Mouse (Mus musculus) 416B (cell line): ENCODE measurements around the gene AI661453.
A peak's percentile ranks its signal among the peaks of the same experiment; 100 is the strongest.
"Not testable (repeated sequence)": the region's sequence is repeated elsewhere in the genome, so short reads cannot be mapped to it uniquely, and the experiment has no call there.

Source experiments
- DNase-seq: peaks from one replicate; pipeline ENCODE4 v3.0.0; 2011; ENCODE audit warnings: low read depth

The AI661453 gene

DNA sequence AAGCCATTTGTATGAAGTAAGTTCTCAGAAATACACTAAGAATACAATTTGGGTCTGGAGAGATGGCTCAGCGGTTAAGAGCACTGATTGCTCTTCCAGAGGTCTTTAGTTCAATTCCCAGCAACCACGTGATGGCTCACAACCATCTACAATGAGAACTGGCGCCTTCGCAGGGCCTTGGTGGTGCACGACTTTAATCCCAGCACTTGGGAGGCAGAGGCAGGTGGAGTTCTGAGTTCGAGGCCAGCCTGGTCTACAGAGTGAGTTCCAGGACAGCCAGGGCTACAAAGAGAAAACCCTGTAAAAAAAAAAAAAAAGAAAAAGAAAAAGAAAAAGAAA lies 66.3 kb downstream of the AI661453 start:
- DNase-seq, result not testable (repeated sequence)

- no peak for DNase-seq
Measured at GRCm38 (mm10) chr17:47503689-47504088, 67.3 kb downstream of the AI661453 start.

DNA sequence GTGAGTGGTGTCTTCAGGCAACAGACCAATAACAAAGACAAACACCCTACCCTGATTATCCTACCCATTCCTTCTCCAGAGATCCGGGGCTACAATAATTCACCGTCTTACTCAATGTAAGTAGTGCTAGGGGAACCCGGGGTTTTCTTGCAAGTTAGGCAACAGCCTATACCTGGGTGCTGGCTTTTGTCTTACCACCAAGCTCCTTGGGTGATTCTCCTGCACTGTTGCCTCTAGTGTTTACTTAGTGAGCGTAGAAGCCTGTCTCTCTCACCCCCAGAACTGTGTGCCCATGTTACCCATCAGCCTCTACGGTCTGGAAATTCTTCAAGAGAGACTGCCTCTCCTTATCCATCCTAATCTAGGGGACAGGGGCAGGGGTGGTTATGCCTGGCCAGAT lies 67.8 kb downstream of the AI661453 start:
- DNase-seq, result no peak

- DNase-seq, result peak; percentile 67
Measured at GRCm38 (mm10) chr17:47504941-47505346, 68.5 kb downstream of the AI661453 start, which contains the start of gene Ccnd3. Ccnd3 (plus strand) TSS chr17:47505051.

DNA sequence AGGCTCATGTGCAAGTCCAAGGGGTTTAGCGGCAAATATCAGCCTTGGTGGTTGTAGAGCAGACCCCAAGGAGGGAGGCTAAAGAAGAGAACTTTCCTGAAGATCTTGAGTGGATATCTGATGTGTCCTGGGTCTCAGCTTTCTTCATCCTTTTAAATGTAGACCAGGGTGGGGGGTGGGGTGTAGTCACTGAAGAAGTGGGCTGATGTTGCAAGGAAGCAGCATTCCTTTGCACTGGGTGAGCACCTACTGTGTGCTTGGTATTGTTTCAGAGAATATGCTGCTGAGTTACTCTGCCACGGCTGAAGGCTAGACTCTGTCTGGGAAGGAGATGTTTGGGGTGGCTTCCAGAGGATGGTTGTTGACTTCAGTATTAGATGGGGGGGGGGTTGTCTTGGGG lies 69.2 kb downstream of the AI661453 start:
- no peak for DNase-seq

DNA sequence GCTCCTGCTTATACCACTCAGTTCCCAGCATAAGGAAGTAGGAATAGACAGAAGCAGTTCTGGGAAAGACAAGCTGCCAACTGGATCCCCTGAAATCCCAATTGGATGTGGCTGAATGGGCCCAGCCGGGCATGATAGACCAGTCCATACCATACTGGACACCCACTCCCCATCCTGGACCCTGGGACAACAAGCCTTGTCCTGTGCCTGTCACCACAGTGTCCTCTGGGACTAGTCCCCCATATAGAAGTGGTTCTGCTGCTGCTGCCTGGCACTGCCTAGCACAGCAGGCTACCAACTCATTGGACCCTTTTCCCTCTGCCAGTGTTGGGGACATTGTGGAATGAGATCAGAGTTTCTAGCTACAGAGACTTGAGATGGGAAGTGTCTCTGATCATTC lies 69.6 kb downstream of the AI661453 start:
- no peak for DNase-seq

GRCm38 (mm10) chr17:47506697-47507096 lies 70.3 kb downstream of the AI661453 start:
- no peak for DNase-seq

GRCm38 (mm10) chr17:47507523-47507922 lies 71.1 kb downstream of the AI661453 start:
- DNase-seq, result no peak

GRCm38 (mm10) chr17:47508012-47508608 lies 71.7 kb downstream of the AI661453 start:
- peak; percentile 99 for DNase-seq

DNA sequence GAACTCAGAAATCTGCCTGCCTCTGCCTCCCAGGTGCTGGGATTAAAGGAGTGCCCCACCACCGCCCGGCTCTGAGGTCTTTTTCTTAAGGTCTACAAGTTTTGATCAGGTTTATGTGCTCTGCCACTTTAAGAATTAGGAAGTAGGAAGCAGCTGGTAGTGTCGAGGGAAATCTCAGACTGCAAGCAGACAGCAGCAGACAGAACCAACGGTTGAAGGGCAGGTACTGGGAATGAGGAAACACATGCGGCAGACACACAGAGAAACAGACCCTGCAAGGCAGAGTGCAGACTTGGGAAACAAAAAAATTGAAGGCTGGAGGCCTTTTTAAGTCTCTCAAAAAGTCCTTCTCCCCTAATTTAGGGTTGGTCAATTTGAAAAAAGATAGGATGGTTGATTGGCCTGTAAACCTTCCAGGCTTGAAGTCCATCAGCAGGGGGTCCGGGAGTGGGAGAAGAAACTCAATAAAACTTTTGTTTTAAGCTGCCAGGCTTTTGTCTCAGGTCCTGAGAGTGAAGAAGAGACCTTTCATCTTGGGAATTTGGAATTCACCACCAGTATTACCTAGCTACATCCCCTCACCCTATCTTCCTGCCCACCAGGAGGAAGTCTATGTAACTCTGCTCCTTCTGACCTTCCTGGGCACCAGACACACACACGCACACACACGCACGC lies 72.8 kb downstream of the AI661453 start:
- DNase-seq, result peak; percentile 76

GRCm38 (mm10) chr17:47511111-47512020 lies 75.0 kb downstream of the AI661453 start:
- DNase-seq, result peak; percentile 98

DNA sequence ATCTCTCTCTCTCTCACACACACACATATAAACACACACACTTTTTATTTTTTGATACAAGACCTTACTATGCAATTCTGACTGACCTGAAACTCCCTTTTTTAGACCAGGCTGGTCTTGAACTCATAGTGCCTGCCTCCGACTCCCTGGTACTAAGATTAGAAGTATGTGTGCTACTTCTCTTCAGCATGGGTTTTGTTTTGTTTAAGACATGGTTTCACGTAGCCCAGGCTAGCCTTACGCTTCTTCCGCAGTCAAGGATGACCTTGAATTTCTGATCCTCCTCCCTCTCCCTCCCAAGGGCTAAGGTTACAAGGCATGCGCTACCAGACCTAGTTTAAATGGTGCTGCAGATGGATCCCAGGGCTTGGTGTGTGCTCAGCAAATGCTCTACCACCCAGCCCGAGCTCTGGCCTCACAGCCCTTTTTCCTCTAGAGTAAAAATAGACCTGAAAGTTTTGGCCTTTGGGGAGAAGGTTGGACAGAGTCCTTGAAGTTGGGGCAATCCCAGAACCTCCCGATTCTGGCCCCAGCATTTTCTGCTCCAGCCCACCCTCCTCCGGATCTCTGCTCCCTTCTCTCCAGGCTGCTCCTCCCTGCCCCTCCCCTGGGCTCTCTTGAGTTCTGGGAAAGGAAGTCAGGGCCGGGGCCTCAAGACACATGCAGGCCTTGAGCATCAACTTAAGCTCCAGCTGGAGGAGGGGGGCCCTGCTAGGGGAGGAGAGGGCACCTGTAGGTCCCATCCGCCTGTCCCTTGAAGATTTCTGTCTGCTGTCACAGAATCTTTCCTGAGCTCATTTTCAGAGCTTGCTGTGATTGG lies 76.8 kb downstream of the AI661453 start:
- DNase-seq, result no peak

GRCm38 (mm10) chr17:47515180-47515844 lies 78.9 kb downstream of the AI661453 start:
- DNase-seq, result peak; percentile 47

GRCm38 (mm10) chr17:47516232-47516631 lies 79.8 kb downstream of the AI661453 start:
- peak; percentile 36 for DNase-seq

DNA sequence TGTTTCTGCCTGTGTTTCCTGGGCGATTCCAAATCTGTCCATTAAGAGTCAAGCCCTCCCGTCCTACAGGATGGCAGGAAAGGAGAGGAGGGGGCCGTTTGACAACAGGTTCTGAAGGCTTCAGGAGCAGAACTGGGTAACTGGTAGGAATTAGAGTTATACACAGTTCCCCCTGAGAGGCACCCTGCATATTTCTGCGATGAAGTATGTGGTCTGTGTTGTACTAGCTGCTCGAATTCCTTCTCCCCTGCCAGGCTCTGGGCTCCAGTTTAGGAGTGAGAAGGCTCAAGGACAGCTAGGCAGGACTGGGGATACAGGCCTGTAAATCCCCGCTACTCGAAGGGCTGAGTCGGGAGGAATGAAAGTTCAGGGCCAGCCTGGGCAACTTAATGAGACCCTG lies 81.8 kb downstream of the AI661453 start:
- no peak for DNase-seq
